Mouse (Mus musculus): Measurements from ENCODE around the gene Inf2.

- TF ChIP-seq CTCF (IDR thresholded peaks at IDR 0.05; ENCODE audit: control insufficient read depth, insufficient read depth, insufficient read length), result no peak
- no peak for TF ChIP-seq MAX (IDR thresholded peaks at IDR 0.05)
These were observed 8.7 kb upstream of the Inf2 start for GRCm38 (mm10) chr12:112579926-112580325.
